Mouse (Mus musculus): ENCODE measurements around the gene Fuz.

Fuz gene

GRCm38 (mm10) chr7:44888256-44889105 is 7.4 kb upstream of the Fuz start:
- no peak for DNase-seq (ENCODE audit: low spot score)

- DNase-seq (ENCODE audit: low spot score), result no peak
Observed at GRCm38 (mm10) chr7:44890180-44890579, 5.7 kb upstream of the Fuz start.

- DNase-seq (ENCODE audit: low spot score), result no peak
Observed at GRCm38 (mm10) chr7:44890737-44891136, 5.1 kb upstream of the Fuz start.

GRCm38 (mm10) chr7:44891611-44892010 is 4.3 kb upstream of the Fuz start:
- DNase-seq (ENCODE audit: low spot score), result no peak

- peak; percentile 85 for DNase-seq (ENCODE audit: low spot score)
Observed at GRCm38 (mm10) chr7:44892276-44892921, 3.5 kb upstream of the Fuz start, which contains the start of gene Med25. Gene Med25, minus strand, starts transcription at chr7:44892712.

GRCm38 (mm10) chr7:44893197-44893596 is 2.7 kb upstream of the Fuz start:
- DNase-seq (ENCODE audit: low spot score), result no peak

- DNase-seq (ENCODE audit: low spot score), result no peak
Observed at GRCm38 (mm10) chr7:44894175-44894574, 1.7 kb upstream of the Fuz start.

- DNase-seq (ENCODE audit: low spot score), result no peak
Observed at GRCm38 (mm10) chr7:44895206-44895592, 680 bp upstream of the Fuz start.

GRCm38 (mm10) chr7:44896499-44896898 is 620 bp downstream of the Fuz start:
- no peak for DNase-seq (ENCODE audit: low spot score)

GRCm38 (mm10) chr7:44898607-44899006 is 2.7 kb downstream of the Fuz start:
- DNase-seq (ENCODE audit: low spot score), result no peak

- no peak for DNase-seq (ENCODE audit: low spot score)
Observed at GRCm38 (mm10) chr7:44900632-44901031, 4.8 kb downstream of the Fuz start.

GRCm38 (mm10) chr7:44901230-44901722 is 5.4 kb downstream of the Fuz start:
- DNase-seq (ENCODE audit: low spot score), result no peak

GRCm38 (mm10) chr7:44905430-44905829 is 9.6 kb downstream of the Fuz start:
- no peak for DNase-seq (ENCODE audit: low spot score)

GRCm38 (mm10) chr7:44908706-44909476 is 13.0 kb downstream of the Fuz start:
- no peak for DNase-seq (ENCODE audit: low spot score)

GRCm38 (mm10) chr7:44914396-44914795 is 18.5 kb downstream of the Fuz start:
- no peak for DNase-seq (ENCODE audit: low spot score)

GRCm38 (mm10) chr7:44915314-44915713 is 19.4 kb downstream of the Fuz start:
- DNase-seq (ENCODE audit: low spot score), result no peak

- no peak for DNase-seq (ENCODE audit: low spot score)
Observed at GRCm38 (mm10) chr7:44916191-44916590, 20.3 kb downstream of the Fuz start.

GRCm38 (mm10) chr7:44916881-44917280 is 21.0 kb downstream of the Fuz start:
- no peak for DNase-seq (ENCODE audit: low spot score)

- no peak for DNase-seq (ENCODE audit: low spot score)
Observed at GRCm38 (mm10) chr7:44918219-44918618, 22.3 kb downstream of the Fuz start.

GRCm38 (mm10) chr7:44919127-44919526 is 23.2 kb downstream of the Fuz start:
- DNase-seq (ENCODE audit: low spot score), result no peak

GRCm38 (mm10) chr7:44922530-44922929 is 26.7 kb downstream of the Fuz start:
- DNase-seq (ENCODE audit: low spot score), result no peak

- no peak for DNase-seq (ENCODE audit: low spot score)
Observed at GRCm38 (mm10) chr7:44925468-44925867, 29.6 kb downstream of the Fuz start.

GRCm38 (mm10) chr7:44928570-44928969 is 32.7 kb downstream of the Fuz start:
- DNase-seq (ENCODE audit: low spot score), result no peak
